Mouse (Mus musculus): ENCODE results near the gene Lmod3.

Lmod3 gene

GRCm38 (mm10) chr6:97234911-97235668 is 17.5 kb downstream of the Lmod3 start:
- DNase-seq (ENCODE audit: extremely low read depth, low read depth, low spot score), result no peak

- no peak for DNase-seq (ENCODE audit: extremely low read depth, low read depth, low spot score)
These were observed 25.3 kb downstream of the Lmod3 start for GRCm38 (mm10) chr6:97227067-97227847.

DNA sequence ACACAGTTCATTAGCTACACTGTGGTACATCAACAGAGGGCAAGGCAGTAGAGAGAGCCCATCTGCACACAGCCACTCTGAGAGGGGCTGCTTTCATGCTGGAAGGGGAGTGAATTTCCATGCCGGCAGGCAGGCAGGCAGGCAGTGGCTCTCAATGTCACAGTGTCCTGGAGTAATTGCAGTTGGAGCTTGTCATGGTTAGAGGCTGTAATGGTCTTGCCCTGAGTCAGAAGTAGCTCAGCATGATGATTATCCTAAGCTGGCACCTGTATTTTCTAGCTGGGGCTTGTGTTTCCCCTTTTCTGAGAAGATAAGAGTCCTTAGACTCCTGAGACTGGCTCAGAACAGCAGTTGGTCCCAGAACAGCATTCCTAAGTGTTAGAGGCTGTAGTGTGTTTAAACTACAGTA is 26.5 kb downstream of the Lmod3 start:
- no peak for DNase-seq (ENCODE audit: extremely low read depth, low read depth, low spot score)

DNA sequence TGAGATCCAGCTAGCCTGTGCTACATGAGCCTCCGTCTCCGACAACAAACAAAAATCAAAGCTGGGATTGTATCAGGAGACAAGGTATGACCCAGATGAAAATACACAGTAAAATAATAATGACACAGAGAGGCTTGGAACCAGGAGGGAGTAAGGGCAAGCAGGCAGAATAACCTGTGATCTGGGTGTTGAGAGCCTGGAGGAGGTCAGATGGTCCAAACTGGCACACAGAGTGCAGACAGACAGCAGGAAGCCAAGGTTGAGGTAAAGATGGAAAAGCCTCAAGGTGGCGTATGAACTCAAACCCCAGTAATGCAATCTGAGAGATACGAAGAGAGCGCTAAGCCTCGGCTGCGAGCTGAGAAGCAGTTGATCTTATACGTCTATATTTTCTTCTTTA is 28.1 kb downstream of the Lmod3 start:
- no peak for DNase-seq (ENCODE audit: extremely low read depth, low read depth, low spot score)

GRCm38 (mm10) chr6:97223566-97223965 is 29.0 kb downstream of the Lmod3 start:
- no peak for DNase-seq (ENCODE audit: extremely low read depth, low read depth, low spot score)

GRCm38 (mm10) chr6:97222931-97223467 is 29.6 kb downstream of the Lmod3 start:
- no peak for DNase-seq (ENCODE audit: extremely low read depth, low read depth, low spot score)

GRCm38 (mm10) chr6:97222321-97222720 is 30.2 kb downstream of the Lmod3 start:
- DNase-seq (ENCODE audit: extremely low read depth, low read depth, low spot score), result no peak

- DNase-seq (ENCODE audit: extremely low read depth, low read depth, low spot score), result no peak
These were observed 31.1 kb downstream of the Lmod3 start for GRCm38 (mm10) chr6:97221205-97222025.

DNA sequence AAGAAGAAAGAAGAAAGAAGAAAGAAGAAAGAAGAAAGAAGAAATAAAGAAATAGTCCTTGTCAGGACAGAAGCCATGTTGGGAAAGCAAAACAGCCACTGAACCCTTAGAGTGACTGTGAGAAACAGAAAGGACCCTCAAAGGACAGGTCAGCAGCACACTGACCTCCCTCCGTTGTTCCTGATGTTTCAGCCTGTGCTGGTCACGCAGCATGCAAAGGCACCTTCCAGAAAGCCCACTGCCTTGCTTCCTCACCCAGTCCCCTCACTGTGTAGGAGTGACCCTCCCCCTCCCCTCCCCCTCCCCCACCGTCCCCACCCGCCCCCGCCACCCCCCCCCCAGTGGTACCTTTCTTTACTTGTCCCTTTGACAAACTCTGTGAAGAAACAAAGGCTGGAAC is 31.9 kb downstream of the Lmod3 start:
- DNase-seq (ENCODE audit: extremely low read depth, low read depth, low spot score), result no peak

- no peak for DNase-seq (ENCODE audit: extremely low read depth, low read depth, low spot score)
These were observed 36.3 kb downstream of the Lmod3 start for GRCm38 (mm10) chr6:97216154-97216821.

DNA sequence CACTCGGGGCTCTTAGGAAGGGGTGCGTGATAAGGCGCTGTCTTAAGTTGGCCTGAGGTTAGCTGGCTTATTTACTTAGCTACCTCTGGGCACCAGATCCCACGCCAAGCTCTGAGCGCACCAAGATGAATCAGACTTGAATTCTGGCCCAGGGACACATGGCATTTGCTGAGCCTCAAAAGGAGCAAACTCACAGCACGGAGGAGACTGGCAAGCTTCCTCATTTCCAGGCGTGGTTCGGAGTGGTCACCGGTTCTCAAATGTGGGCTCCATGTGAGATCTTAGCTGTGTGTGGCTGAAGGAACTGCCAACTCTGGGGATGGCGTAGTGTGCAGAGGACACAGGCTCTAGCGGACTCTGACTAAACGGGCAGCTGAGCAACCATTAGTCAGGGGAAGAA is 40.6 kb downstream of the Lmod3 start:
- no peak for DNase-seq (ENCODE audit: extremely low read depth, low read depth, low spot score)

DNA sequence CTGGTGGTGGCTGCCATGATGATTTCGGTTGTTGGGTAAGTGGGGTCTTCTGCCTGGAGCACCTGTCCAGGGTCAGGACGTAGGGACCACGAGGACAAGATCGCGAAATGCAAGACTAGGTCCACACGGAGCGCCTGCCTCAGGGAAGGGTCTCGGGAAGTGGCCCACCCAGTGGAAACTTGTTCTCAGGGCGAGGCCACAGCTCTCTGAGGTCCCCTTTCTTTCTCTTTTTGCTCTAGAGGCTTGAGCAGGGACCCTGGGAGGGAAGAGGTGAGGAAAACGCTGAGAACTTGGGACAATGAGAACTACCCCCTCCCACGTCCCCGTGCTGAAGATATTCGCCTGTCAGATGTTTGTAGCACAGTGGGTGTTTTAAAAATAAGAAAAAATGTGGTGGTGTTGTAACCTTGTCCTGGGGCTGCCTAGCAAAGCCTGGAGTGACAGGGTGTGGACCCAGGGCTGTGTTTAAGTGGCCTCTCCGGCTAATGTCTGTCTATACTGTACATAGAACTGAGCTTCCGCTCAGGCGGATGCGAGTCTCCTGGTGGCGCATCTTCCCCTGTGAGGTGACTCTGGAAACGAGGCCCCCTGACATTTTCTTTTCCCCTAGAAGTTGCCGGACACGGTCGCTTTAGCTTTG is 41.5 kb downstream of the Lmod3 start:
- no peak for DNase-seq (ENCODE audit: extremely low read depth, low read depth, low spot score)

DNA sequence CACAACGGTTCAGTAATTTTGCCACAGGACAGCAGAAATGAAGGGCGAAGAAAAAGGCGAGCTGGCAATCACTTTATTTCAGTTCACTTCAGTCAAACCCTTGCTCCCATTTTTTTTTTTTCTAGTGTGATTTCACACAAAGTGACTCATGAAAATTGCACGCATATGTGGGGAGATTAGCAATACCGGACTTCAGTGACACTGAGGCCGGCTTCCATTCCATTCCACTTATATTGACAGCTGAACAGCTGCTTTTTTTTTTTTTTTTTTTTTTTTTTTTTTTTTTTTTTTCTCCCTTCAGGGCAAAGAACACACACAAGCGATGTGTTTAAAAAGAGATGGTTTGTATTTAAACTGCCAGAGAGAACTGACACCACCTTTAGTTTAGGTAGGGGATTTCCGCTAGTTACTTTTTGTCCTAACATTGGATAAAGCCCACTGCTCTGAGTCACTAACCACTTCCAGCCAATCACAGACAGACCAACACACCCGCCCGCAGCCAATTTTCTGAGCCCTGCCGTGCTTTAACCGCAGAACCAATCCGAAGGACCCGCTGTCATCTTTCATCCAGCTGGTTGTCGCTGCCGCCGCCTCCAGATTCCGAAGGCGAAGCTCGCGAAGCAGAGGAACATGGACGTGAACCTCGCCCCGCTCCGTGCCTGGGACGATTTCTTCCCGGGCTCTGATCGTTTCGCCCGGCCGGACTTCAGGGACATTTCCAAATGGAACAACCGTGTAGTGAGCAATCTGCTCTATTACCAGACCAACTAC is 42.2 kb downstream of the Lmod3 start, which contains the start of gene Arl6ip5:
TSS of gene Arl6ip5 (plus strand) at position 499 of the 771 bp plus-strand sequence.
- DNase-seq (ENCODE audit: extremely low read depth, low read depth, low spot score), result peak; percentile 66

GRCm38 (mm10) chr6:97209751-97210150 is 42.8 kb downstream of the Lmod3 start:
- DNase-seq (ENCODE audit: extremely low read depth, low read depth, low spot score), result no peak

DNA sequence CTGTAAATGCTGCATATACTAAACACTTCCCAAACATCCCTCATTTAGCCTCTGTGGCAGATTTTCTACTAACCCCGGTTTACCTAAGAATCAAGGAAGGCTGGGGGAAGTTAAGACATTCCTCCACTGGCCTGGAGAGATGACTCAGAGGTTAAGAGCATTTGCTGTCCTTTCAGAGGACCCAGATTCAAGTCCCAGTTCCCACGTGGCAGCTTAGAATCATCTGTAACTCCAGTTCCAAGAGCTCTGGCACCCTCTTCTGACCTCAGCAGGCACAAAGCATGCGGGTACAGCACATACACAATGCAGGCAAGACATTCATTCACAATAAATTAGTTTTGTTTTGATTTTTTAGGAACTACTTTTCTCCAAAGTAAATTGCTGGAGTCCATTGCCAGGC is 43.4 kb downstream of the Lmod3 start:
- no peak for DNase-seq (ENCODE audit: extremely low read depth, low read depth, low spot score)

DNA sequence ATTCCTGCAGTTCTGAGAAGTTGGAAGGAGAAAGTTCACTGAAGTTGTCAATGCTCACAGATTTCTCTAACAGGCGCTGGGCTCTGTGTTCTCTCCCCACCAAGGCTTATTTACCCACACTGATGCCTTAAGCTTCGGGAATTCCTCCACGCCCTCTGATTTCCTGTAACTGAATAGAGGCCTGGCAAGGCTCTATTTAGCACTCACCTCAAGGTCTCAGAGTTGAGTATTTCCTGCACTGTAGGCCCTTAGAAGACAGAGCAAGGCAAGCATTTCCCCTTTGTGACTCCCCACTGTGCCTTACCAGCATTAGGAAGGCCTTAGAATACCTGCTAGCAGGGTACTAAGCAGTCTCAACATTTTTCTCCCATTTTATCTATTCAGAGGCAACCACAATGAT is 44.2 kb downstream of the Lmod3 start:
- no peak for DNase-seq (ENCODE audit: extremely low read depth, low read depth, low spot score)

- DNase-seq (ENCODE audit: extremely low read depth, low read depth, low spot score), result no peak
These were observed 45.5 kb downstream of the Lmod3 start for GRCm38 (mm10) chr6:97207085-97207484.

- DNase-seq (ENCODE audit: extremely low read depth, low read depth, low spot score), result peak; percentile 94
These were observed 47.1 kb downstream of the Lmod3 start, which contains the start of gene Uba3 for GRCm38 (mm10) chr6:97205439-97205885. Gene Uba3 (minus strand): TSS chr6:97205647.

DNA sequence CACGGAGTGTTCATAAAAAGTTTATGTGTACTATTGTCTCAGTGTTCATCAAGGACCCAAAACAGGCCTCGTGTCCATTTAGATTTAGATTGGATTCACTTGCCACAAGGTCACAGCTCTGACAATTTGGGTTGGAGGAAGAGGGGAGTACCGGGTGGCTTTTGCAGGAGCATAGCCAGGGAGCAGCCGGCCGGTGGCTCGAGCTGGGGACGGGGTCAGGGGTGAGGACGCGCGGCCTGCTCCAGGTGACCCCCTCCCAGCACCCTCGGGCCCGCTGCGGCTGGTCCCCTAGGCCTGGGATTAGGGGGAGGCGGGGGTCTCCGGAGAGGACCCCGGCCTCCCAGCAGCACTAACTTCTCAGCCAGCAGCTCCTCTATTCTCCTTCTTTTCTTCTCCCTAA is 47.6 kb downstream of the Lmod3 start:
- no peak for DNase-seq (ENCODE audit: extremely low read depth, low read depth, low spot score)

All from fat pad, adult 2 months (tissue).